Mouse (Mus musculus): ENCODE measurements around the gene Gfpt2.
"Not testable (repeated sequence)": the region's sequence is repeated elsewhere in the genome, so short reads cannot be mapped to it uniquely, and the experiment has no call there.

Gfpt2 gene

DNA sequence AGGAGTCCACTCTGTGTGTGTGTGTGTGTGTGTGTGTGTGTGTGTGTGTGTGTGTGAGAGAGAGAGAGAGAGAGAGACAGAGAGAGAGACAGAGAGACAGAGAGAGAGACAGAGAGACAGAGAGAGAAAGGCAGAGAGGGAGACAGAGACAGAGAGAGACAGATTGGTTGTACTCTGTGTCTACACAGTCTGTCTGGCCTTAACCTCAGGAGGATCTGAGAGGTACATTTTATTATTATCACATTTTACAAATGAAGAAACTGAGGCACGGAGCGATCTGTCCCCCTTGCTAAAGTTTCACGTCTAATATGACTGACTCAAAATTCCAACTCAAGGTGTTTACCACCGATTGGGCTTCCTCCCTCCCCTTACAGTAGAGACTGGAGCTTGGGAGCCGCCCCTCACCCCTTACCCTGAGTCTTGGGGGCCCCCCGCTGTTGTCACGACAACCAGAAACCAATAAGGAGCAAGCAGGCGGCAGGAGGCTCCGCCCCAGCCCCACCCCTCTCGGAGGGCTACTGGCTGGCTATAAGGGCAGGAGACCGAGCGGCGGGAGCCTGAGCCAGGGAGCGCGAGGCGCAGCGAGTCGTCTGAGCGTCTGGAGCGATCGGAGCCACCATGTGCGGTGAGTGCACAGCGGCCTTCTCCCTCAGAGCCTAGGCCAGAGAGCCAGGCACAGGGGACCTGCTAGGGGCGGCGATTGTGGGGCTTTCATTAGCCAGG, at the start of gene Gfpt2:
TSS of gene Gfpt2 (plus strand) at position 560 of the 723 bp plus-strand sequence.
- DNase-seq, result peak; percentile 33 to 70

DNA sequence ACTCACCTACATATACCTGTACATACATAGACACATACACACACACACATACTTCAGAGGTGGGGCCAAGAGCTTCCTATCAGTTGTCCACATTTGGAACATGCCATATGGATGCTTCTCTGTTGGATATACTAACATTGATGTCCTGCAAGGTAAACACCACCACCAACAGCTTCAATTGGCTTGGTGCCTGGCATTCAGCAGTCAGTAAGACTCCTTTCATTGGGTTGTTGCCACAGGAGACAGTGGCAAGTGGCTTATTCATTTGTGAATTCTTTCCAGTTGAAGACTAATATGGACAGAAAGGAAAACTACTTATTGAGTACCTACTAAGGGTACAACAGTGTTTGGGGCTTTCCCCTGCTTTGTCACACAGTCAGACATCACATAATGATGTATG, 49.0 kb upstream of the Gfpt2 start:
- DNase-seq, result no peak

GRCm38 (mm10) chr11:49745839-49746238, 48.1 kb upstream of the Gfpt2 start:
- no peak for DNase-seq

DNA sequence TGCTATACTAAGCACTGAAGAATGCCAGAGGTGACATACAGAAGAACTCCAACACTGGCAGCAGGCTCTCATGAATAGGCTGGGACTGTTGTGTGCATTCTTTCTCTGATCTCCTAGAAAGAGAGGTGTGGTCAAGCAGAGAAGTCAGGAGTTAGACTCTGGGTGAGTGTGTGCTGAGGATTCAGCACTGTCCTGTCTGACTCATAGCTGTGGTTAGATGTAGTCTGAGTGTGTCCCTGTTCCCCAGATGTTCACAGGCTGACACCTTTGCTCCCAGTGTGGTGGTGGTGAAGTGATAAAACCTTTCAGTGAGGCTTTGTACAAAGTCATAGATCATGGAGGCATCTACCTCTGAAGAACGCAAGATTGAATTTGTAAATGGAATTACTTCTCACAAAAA, 47.2 kb upstream of the Gfpt2 start:
- DNase-seq, result no peak

- DNase-seq, result no peak
These were observed 38.9 kb upstream of the Gfpt2 start for GRCm38 (mm10) chr11:49754958-49755665.

DNA sequence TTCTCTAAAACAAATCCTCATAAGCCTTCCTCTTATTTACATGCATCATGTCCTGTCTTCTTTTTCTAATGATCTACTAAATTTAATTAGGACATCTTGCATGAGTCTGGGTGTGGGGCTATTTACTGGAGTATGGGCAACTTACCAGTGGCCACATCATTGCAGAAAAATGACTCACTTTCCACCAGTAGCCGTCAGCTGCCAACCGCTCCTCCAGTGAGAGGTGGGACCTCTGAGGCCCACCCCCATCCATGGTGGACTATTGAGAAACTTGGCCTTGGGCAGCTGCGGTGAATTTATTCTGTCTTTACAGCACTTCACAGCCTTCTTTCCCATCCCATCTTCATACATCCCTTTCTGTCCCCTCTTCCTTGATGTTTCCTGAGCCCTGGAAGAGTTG, 35.9 kb upstream of the Gfpt2 start:
- DNase-seq, result no peak

DNA sequence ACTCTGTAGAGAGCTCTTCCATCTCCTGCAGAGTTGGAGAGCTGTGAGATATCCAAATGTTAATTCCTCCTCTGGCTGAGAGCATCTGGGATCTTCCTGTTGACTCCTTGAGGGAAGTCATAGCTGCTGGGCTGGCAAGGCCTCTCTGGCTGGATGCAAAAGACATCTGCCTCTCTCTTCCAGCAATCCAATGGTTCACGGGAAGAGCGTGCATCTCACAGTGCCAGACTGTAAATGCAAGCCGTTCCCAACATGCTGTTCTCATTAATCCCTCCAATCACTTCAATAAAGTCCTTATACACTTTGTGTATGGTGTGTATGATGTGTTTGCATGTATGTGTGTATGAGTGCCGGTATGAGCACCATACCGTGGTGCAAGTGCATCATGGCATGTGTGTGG, 32.8 kb upstream of the Gfpt2 start:
- no peak for DNase-seq

DNA sequence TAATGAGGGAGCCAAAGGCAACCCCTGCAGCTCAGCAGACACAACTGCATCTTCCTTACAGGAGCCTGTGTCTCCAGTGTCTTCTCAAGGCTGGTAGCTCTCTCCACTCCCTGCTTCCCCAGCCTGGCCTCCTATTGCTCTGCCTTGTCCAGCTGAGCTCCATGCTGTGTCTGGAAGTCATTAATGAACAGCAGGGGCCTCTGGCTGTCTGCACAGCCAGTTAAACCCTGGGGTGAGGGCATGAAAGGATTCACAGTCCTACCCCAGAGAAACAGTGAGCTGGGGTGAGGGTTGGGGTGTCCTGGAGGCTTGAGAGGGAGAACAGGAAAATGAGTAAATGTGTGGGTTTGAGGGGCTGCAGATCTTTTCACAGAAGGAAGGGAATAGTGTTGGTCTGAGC, 30.4 kb upstream of the Gfpt2 start:
- no peak for DNase-seq

GRCm38 (mm10) chr11:49764023-49764422, 30.0 kb upstream of the Gfpt2 start:
- no peak for DNase-seq

DNA sequence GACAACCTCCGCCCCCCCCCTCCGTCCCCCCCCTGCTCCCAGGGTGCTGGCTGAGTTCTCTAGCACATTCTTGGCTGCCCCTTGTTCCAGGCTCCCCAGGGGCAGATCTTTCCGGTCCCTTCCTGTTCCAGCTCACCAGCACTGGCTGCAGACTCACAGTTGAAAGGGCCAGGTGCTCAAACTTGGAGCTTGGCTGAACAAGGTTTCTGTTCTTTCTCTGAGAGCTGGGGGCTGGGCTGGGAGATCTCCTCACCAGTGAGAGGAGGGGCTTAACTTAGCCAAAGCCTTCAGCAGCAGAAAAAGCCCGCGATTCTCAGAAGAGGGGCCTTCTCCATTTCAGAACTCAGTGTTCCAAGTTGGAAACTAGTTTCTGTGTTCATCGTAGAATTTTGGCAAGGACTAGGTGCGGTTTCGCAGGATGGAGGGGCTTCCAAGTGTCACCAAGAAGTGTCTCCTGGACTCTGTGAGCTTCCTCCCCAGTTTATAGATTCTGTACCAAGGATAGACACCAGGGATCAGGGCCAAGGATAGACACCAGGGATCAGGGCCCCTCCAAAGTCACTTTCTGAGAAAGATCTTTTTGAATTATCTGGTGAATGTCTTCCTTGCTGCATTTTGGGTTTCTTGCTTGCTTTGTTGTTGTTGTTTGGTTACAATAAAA, 29.2 kb upstream of the Gfpt2 start:
- peak; percentile 55 to 75 for DNase-seq

DNA sequence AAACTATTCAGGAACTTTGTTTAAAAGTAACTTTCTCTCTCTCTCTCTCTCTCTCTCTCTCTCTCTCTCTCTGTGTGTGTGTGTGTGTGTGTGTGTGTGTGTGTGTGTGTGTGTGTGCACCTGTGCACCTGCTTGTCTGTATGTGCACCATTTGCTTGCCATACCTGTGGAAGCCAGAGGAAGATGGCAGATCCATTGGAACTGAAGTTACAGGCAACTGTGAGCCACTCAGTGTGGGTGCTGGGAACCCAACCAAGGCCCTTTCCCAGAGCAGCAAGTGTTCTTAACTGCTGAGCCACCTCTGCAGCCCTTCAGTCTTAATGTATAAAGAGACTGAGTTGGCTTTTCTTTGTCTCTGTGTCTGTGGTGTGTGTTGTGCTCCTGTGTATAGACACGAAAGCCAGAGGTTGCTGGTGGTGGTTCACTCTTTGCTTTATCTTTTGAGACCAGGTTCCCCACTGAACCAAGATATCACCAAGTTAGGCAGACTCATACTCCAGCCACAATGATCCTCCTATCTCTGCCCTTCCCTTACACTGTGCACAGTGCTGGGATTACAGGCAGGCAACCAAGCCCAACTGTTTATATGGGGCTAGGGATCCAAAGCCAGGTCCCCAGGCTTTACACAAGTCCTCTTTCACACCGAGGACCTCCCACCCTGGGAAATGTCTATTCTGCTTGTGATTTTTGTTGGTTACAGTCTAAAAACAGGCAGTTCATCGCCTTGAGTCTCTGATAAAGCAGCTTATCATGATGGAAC, 28.4 kb upstream of the Gfpt2 start:
- no peak for DNase-seq

- no peak for DNase-seq
These were observed 27.9 kb upstream of the Gfpt2 start for GRCm38 (mm10) chr11:49766137-49766411.

DNA sequence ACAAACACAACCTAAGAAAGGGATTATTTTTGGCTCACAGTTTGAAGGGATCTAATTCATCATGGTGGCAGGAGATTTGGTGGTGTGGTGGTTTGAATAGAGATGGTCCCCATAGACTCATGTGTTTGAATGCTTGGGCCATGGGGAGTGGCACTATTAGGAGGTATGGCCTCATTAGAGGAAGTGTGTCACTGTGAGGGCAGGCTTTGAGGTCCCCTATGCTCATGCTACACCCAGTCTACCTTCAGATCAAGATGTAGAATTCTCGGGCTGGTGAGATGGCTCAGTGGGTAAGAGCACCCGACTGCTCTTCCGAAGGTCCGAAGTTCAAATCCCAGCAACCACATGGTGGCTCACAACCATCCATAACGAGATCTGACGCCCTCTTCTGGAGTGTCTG, 26.5 kb upstream of the Gfpt2 start:
- not testable (repeated sequence) for DNase-seq

GRCm38 (mm10) chr11:49768781-49769180, 25.2 kb upstream of the Gfpt2 start:
- DNase-seq, result no peak

DNA sequence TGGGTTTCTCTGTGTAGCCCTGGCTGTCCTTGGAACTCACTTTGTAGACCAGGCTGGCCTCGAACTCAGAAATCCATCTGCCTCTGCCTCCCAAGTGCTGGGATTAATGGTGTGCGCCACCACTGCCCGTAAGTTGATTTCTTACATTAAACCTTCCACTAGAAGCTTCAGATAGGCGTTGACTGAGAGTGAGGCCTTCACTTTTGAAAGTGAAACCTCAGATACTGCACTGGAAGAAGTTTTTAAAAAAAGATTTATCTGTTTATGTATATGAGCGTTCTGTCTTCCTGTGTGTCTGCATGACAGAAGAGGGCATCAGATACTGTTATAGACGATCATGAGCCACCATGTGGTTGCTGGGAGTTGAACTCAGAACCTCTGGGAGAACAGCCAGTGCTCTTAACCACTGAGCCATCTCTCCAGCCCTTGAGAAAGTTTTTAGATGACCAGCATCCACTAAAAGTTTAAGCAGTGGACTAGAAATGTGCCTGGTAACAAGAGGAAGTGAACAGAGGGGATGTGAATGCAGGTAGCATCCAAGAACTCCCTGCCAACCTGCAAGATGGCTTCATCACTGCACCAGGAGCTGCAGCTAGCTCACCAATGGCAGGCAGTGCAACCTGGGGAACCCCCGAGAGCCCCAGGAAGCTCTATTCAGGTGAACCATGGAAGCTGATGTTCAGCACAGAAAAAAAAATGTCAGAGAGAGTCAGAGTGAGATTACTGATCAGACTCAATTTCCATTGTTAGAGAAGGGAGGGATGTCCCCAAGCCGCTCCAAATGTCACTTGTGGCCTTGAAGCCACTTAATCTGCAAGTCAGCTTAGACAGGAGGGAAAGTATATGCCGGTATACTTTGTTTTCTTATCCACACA, 23.1 kb upstream of the Gfpt2 start:
- no peak for DNase-seq

DNA sequence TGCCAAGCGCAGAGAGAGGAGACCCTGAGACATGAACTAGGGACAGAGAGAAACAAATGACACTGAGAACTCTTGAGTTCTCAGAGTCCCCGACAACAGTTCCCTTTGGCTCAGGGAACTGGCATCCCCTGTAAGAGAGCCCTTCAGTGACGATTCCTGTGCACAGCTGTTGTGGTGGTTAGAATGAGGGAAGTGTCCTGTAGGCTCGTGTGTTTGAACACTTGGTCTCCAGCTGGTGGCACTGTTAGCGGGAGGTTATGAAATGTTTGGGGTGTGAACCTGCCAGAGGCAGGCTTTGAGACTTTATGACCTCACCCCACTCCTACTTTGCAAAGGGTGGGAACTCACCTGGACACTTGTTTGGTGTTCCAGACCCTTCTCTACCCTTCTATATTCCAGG, 21.7 kb upstream of the Gfpt2 start:
- peak; percentile 34 to 51 for DNase-seq

DNA sequence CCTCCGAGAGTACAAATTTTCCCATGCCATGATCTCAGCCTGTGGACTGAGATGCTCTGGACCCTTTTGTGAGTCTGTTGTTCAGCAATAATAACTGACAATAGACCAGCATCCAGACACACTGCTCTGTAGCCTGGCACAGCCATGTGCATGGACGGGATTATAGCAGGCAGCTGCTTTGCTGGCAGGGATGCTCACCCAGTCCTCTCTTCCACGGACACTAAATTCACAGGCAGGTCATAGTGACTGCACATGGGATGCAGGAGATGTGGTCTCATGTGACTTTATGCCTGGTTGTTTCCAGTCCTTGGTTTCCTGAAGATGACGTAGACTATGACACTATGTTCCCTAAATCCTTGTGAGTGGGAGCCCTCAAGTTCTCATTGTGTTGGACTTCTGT, 19.1 kb upstream of the Gfpt2 start:
- no peak for DNase-seq

DNA sequence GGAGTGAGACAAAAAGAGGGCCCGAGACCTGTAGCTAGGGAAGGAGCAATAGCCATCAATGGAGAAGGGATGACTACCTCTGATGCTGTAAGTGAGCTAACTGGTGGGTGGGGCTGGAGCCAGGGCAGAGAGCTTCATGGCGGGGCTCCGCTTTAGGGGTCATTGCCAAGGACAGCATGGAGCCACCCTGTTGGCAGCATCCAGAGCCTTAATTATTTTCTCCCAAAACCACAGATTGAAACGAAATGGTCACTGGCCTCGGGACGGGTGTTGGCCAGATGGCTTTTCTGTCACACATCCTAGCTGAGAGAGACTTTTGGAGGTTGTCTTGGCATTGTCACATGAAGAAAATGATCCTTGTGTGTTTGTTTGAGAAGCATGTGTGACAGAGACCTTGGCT, 15.1 kb upstream of the Gfpt2 start:
- no peak for DNase-seq

- DNase-seq, result no peak
These were observed 13.7 kb upstream of the Gfpt2 start for GRCm38 (mm10) chr11:49780161-49780817.

DNA sequence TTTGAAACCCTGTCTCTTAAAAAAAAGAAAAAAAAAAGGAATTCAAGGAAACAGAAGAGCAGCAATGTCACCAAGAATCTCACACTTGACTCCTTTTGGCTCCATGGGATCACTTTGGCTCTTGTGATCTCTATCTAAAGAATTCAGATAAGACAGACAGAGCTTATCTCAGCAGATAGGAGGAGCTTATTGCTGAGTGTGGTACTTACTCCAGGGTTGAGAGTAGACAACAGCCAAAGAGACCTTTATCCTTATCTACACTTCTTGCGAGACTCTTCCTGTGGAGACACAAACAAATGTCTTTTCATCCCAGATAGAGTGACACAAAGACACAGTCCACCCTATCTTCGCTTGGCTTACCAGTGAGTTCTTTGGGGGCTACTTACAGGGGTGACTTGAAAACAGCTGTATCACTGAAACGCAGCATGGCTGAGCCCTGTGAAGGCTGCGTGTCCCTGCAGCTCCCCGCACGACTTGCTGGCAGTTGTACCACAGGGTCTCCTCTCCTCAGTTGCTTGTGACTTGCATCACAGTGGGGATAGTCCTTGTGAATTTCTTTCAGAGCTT, 12.1 kb upstream of the Gfpt2 start:
- DNase-seq, result no peak

DNA sequence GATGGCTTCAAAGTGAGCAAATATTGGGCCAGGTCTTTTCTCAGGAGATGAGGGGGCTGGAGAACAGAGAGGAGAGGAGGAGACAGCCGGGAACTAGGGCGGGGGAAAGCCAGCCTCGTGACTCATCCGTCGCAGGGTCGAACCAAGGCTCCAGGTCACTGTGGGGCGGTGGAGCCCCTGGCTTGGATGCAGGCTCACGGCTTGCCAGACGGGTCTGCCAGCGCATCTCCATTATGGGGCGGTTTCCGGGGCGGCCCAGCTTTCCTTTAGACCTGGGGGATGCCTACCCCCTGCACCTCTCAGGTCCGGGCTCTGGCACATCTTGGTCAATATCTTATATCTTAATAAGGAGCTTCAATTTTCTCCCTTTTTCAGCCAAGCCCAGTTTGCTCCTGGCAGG, 847 bp upstream of the Gfpt2 start:
- DNase-seq, result no peak
